Mouse (Mus musculus) spleen, embryonic (tissue): ENCODE measurements around the gene Iqsec2.

Experiments
- CTCF ChIA-PET: fragments of 350-600 bp; sonication (Branson Sonifier 250); formaldehyde crosslinking; loops from one replicate; lab custom pipeline; 2022; lab: Charles Lee

The Iqsec2 gene

DNA sequence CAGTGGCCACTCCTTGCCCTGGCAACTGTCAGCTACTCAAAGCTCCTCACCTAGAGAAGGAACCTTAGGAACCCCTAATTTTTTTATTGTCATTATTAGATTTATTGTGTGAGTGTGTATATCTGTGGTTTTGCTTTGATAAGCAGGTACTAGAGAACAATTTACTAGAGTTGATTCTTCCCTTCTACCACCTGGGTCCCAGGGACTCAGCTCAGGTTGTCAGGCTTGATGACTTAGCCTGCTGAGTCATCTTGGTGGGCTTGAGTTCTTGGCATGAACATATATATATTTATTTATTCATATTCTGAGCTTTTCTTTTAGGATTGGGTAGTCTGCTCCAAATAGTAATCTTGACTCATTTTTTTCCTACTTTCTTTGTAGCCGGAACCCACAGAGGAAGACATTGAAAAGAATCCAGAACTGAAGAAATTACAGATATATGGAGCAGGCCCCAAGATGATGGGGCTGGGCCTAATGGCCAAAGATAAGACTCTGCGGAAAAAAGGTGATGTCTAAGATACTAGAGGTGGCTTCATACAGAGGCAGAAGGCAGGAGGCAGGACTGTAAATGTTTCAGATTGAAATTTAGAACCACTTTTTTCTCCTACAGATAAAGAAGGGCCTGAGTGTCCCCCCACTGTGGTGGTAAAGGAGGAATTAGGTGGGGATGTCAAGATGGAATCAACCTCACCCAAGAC lies 100.6 kb downstream of the Iqsec2 start:
- CTCF ChIA-PET: no interaction called here

DNA sequence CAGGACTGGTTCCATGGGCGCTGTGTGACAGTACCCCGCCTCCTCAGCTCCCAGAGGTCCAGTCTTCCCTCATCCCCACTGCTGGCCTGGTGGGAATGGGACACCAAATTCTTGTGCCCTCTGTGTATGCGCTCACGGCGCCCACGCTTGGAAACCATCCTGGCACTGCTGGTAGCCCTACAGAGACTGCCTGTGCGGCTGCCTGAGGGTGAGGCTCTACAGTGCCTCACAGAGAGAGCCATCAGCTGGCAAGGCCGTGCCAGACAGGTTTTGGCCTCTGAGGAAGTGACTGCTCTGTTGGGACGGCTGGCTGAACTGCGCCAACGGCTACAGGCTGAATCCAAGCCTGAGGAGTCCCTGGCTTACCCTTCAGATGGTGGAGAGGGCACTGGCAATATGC lies 127.1 kb downstream of the Iqsec2 start:
- CTCF ChIA-PET: no interaction called here
